Mouse (Mus musculus) bone marrow macrophage, adult 2 months (primary cell): ENCODE data around the gene Acsm5.

Experiments
- CTCF ChIP-seq: IDR thresholded peaks from 2 replicates; pipeline ENCODE4 v1.5.1; 2012; ENCODE audit warnings: low read depth, mild to moderate bottlenecking, low read length, moderate library complexity
- POLR2A ChIP-seq: IDR thresholded peaks from 2 replicates; pipeline ENCODE4 v1.6.1; 2012; ENCODE audit warnings: mild to moderate bottlenecking, low read depth, low read length, borderline replicate concordance

GRCm38 (mm10) chr7:119490041-119490780, 29.1 kb upstream of the Acsm5 start:
- TF ChIP-seq CTCF (no peak), POLR2A (no peak)
